Mouse (Mus musculus) forebrain, postnatal 0 days (tissue): ENCODE data around the gene Kidins220. TPM values are rescaled to one million over a fixed set of nuclear protein-coding genes. Genes with fewer than 3 reads are reported as not detected.

ENCODE experiments used
- ATAC-seq: fragments of 200-750 bp; cut with Nextera tagmentation; 2 replicates; pipeline ENCODE4 v1.8.0; 2017; ENCODE audit warnings: mild to moderate bottlenecking, moderate library complexity
- DNase-seq: peaks from one replicate; pipeline ENCODE4 v3.0.0-alpha.2; 2015
- H3K27ac ChIP-seq: fragments of 300-500 bp; sonication (generic); 2 replicates; pipeline ENCODE4 v1.5.1; 2014; ENCODE audit warnings: low read depth, mild to moderate bottlenecking, antibody characterized with exemption, low read length, moderate library complexity, mixed read lengths
- H3K27me3 ChIP-seq: fragments of 300-500 bp; sonication (generic); 2 replicates; pipeline ENCODE4 v1.6.1; 2014; ENCODE audit warnings: mild to moderate bottlenecking, low read length, mixed read lengths; ENCODE audit not compliant: insufficient read depth
- H3K36me3 ChIP-seq: fragments of 300-500 bp; sonication (generic); 2 replicates; pipeline ENCODE4 v1.6.1; 2014; ENCODE audit warnings: mild to moderate bottlenecking, moderate library complexity; ENCODE audit not compliant: insufficient read depth
- H3K4me1 ChIP-seq: fragments of 300-500 bp; sonication (generic); 2 replicates; pipeline ENCODE4 v1.6.1; 2014; ENCODE audit warnings: antibody characterized with exemption; ENCODE audit not compliant: insufficient read depth
- H3K4me2 ChIP-seq: fragments of 300-500 bp; sonication (generic); 2 replicates; pipeline ENCODE4 v1.6.1; 2014; ENCODE audit warnings: low read depth, mild to moderate bottlenecking, moderate library complexity
- H3K4me3 ChIP-seq: fragments of 300-500 bp; sonication (generic); 2 replicates; pipeline ENCODE4 v1.5.1; 2014; ENCODE audit warnings: low read depth, low read length, mixed read lengths
- H3K9ac ChIP-seq: fragments of 300-500 bp; sonication (generic); 2 replicates; pipeline ENCODE4 v1.6.1; 2014; ENCODE audit warnings: mild to moderate bottlenecking
- H3K9me3 ChIP-seq: fragments of 300-500 bp; sonication (generic); 2 replicates; pipeline ENCODE4 v1.6.1; 2016; ENCODE audit warnings: low read length
- CTCF ChIP-seq: sonication (generic); IDR thresholded peaks from 2 replicates; pipeline ENCODE4 v1.5.1; 2016; ENCODE audit warnings: antibody characterized with exemption, control low read depth, low read depth
- WGBS: fragments of 180-500 bp; shearing (Covaris S2); extraction: QIAGEN DNeasy Blood & Tissue Kit; methylation state at CpG from one replicate; pipeline ENCODE4 v1.1.7; 2014; 5-methylcytosine and 5-hydroxymethylcytosine counted together
- polyA plus RNA-seq: library from polyadenylated mRNA; unstranded; fragments of >200 nt; fragmentation: Nextera tagmentation; extraction: Ambion mirVana; gene quantifications from 2 replicates; pipeline ENCODE4 v1.2.1, GENCODE M21; 2015
- total RNA-seq: library from RNA; depleted of rRNA; stranded (reverse); fragments of >200 nt; gene quantifications from 2 replicates; pipeline ENCODE4 v1.2.3, GENCODE M21; 2014

The Kidins220 gene
- total and polyA plus RNA-seq, 2 experiments from 2014 or later, result 103 to 394 TPM

DNA sequence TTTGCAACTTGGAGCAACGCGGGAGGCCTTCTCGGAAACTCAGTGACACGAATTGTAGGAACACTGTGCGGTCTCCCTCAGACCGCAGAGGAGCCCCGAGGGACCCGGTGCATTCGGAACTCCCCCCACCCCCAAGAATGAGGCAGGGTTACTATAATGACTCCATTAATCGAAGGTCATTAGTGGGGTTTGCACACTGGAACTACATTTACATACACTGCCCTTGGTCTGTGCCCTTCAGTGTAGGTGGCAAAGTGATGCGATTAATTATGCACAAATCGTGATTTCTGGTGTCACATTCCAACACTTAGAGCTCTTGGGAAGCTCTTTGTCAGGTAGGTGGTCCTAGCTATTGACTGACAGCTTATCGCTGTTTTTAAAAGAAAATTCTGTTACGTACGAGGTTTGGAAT is 121.9 kb downstream of the Kidins220 start:
- H3K27ac ChIP-seq, result peak overlapping the region; percentile 92
- no peak for TF ChIP-seq CTCF
- peak overlapping the region; percentile 71 for H3K9ac ChIP-seq
- H3K36me3 ChIP-seq, result no peaks in the 10 kb centered on the region
- no peak for ATAC-seq
- peaks cover 29% of the 10 kb centered on the region for H3K4me1 ChIP-seq
- H3K27me3 ChIP-seq, result no peaks in the 10 kb centered on the region
- 3% methylated on average over 15 of the region's 15 CpGs for WGBS
- peak overlapping the region; percentile 69 for H3K4me3 ChIP-seq
- no peaks in the 10 kb centered on the region for H3K9me3 ChIP-seq
- H3K4me2 ChIP-seq, result peak overlapping the region; percentile 95
- no peak for DNase-seq

DNA sequence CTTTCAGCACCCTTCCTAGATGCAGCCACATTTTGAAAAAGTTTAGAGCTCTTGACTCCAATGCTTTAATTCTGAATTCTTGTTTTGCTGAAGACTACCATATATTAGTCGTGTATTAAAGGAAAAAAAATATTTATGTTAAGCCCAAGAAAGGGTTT is 122.2 kb downstream of the Kidins220 start, which contains the start of gene Id2:
Gene Id2 (minus strand): TSS at position 89 of the 158 bp plus-strand sequence.
- Histone ChIP-seq H3K9me3 (no peaks in the 10 kb centered on the region), H3K27me3 (no peaks in the 10 kb centered on the region), H3K4me2 (peak within 1 kb of the TSS; percentile 95), H3K36me3 (no peaks in the 10 kb centered on the region), H3K4me1 (peaks cover 29% of the 10 kb centered on the region), H3K4me3 (peak within 1 kb of the TSS; percentile 69), H3K9ac (peak within 1 kb of the TSS; percentile 72), H3K27ac (peak within 1 kb of the TSS; percentile 92)
- ATAC-seq (no peak), DNase-seq (no peak)
- no peak for TF ChIP-seq CTCF
- WGBS, result 11% methylated on average over 1 of the region's 1 CpGs

DNA sequence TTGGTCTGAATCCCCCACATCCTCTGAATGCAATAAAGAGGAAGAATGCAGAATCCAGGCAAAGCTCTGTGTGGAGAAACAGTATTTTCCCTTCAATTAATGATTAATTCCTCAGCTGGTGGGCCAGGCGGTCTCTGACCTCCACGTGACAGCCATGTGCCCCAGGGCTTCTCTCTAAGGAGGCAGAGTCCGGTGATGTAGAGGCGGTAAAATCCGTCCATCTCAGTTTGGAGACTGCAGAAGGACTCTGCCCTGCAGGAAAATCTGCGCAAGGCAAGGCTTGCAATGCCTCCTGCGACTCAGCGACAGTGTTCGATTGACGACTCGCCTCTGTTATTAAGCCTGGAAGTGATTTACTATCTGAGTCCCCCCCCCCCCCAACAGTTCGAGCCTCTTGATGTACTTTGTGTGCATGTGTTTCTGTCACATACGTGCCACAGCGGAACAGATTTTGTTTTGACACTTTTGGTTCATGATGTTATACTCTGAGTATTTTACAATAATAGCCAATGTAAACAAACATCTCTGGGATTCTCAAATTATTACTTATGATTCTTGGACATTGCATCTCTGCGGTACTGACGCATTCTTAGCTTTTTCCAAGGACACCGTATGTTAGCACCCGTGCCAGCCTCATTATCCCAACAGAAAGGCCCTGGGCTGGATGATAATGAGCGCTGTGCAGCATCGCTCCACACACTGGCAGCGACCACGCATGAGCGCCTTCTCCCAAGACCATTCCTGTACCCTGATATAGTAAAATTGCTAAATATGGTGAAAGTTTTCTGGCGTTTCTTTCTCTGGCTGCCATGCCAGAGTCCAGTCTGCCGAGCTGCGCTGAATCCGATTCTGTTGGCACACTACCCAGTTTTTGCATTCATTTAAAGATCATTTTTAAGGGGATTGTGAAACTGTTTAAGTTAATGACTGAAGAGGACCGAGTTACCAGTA is 122.8 kb downstream of the Kidins220 start:
- DNase-seq (peak; percentile 72), ATAC-seq (no peak)
- WGBS, result 4% methylated on average over 28 of the region's 28 CpGs
- 0 out of 2 replicates have a peak, but pooled peaks have one; percentile 15 for TF ChIP-seq CTCF
- H3K27me3 ChIP-seq, result no peaks in the 10 kb centered on the region
- peak overlapping the region; percentile 95 for H3K4me2 ChIP-seq
- peaks cover 29% of the 10 kb centered on the region for H3K4me1 ChIP-seq
- H3K27ac ChIP-seq, result peak overlapping the region; percentile 92
- H3K36me3 ChIP-seq, result no peaks in the 10 kb centered on the region
- H3K9ac ChIP-seq, result peak overlapping the region; percentile 71
- H3K4me3 ChIP-seq, result peak overlapping the region; percentile 69
- H3K9me3 ChIP-seq, result no peaks in the 10 kb centered on the region

DNA sequence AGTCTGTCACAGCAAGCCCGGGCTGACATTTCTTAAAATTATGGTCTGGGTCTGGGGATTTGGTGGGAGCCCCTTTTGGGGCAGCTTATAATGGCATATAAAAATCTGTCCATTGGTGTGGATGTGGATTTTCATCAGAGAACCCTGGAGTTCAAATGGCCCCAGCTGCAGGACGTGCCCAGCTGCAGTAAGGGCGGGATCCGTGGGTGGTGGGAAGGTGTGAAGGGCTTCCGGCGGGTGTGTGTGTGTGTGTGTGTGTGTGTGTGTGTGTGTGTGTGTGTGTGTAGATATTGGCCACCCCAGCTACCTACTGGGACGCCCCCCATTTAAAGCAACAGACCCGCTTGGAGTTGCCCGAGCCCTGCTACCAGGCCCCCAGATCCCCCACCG is 123.4 kb downstream of the Kidins220 start:
- H3K4me1 ChIP-seq, result peaks cover 24% of the 10 kb centered on the region
- WGBS, result 9% methylated on average over 10 of the region's 10 CpGs
- no peaks in the 10 kb centered on the region for H3K27me3 ChIP-seq
- ATAC-seq, result no peak
- peak overlapping the region; percentile 92 for H3K27ac ChIP-seq
- no peaks in the 10 kb centered on the region for H3K36me3 ChIP-seq
- peak overlapping the region; percentile 71 for H3K9ac ChIP-seq
- H3K4me2 ChIP-seq, result peak overlapping the region; percentile 95
- no peak for DNase-seq
- TF ChIP-seq CTCF, result no peak
- peak overlapping the region; percentile 69 for H3K4me3 ChIP-seq
- H3K9me3 ChIP-seq, result no peaks in the 10 kb centered on the region

DNA sequence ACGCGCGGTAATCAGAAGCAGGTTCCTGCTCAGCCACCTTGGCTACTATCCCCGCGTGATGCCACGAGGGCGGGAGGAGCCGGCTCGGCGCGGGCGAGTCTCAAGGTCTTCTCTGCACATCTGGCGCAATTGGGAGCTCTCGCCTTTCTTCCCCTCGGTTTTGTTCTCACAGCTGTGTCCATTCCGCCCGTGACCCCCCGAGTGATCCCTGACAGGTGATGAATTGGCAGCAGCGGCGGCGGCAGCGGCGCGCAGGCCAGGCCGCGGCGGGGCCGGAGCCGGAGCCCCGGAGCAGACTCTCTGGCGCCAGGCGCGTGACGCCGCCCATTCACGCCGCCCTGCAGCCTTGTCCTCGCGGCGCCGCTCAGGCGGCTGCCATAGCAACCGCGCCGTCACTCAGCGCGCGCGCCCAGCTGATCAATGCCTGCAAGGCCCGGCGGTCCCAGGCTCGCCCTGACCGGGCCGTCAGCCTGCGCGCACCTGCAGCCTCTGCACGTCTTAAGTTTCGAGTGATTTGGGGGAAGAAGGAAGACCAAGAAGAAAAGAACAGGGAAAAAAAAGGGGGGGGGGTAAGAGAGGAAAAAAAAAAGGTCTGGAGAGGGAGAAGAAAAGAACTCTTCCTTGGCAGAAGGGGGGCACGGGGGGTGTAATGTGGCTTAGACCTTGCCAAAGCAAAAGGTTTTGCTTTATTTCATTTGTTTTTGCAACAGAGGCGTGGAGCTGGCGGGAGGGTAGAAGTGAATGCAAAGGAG is 124.0 kb downstream of the Kidins220 start:
- under 1% methylated on average over 61 of the region's 61 CpGs for WGBS
- Histone ChIP-seq H3K36me3 (no peaks in the 10 kb centered on the region), H3K4me3 (peak overlapping the region; percentile 69), H3K9me3 (no peaks in the 10 kb centered on the region), H3K4me2 (peak overlapping the region; percentile 95), H3K4me1 (peaks cover 22% of the 10 kb centered on the region), H3K27ac (peak overlapping the region; percentile 92), H3K27me3 (no peaks in the 10 kb centered on the region), H3K9ac (peak overlapping the region; percentile 71)
- TF ChIP-seq CTCF, result no peak
- DNase-seq (peak; percentile 92), ATAC-seq (peak; percentile 67)

DNA sequence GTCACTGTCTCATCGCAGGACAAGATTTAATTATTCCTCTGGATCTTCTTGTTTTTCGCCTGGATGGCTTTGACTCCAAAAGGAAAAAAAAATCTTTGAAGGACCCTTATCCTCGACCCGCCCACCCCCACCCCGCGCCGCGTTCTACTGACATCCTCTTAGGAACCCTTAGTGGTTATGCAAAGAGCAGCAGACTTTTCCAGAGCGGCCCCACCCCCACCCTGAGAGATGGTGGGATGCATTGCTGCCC is 124.5 kb downstream of the Kidins220 start:
- H3K9me3 ChIP-seq, result no peaks in the 10 kb centered on the region
- WGBS, result 3% methylated on average over 9 of the region's 9 CpGs
- peak overlapping the region; percentile 92 for H3K27ac ChIP-seq
- H3K4me1 ChIP-seq, result peaks cover 22% of the 10 kb centered on the region
- peak overlapping the region; percentile 71 for H3K9ac ChIP-seq
- no peak for TF ChIP-seq CTCF
- no peaks in the 10 kb centered on the region for H3K27me3 ChIP-seq
- DNase-seq (no peak), ATAC-seq (0 out of 2 replicates have a peak, but pooled peaks have one; percentile 12)
- no peaks in the 10 kb centered on the region for H3K36me3 ChIP-seq
- peak overlapping the region; percentile 69 for H3K4me3 ChIP-seq
- H3K4me2 ChIP-seq, result peak overlapping the region; percentile 95
